Mouse (Mus musculus): ENCODE results near the gene Dscaml1.

DNA sequence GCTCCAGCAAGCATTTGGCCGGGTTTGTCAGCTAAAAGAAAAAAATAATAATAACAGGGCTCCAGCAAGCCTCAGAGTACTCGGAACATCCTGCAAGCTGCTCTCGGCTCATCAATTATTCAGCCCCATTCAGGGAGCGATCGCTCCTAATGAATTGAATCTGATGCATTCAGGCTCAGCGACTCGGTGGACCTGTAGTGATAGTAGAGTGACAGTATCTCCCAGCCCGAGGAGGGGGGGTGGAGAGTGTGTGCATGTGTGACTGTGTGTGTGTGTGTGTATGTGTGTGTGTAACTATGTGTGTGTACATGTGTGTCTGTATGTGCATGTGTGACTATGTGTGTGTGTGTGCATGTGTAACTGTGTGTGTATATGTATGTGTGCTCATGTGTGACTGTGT, 250.2 kb downstream of the Dscaml1 start:
- TF ChIP-seq ZNF384 (IDR thresholded peaks at IDR 0.05; ENCODE audit: low read depth, low read length) (no peak), ZC3H11A (IDR thresholded peaks at IDR 0.05; ENCODE audit: borderline replicate concordance, low read depth, low read length) (no peak), HCFC1 (IDR thresholded peaks at IDR 0.05; ENCODE audit: borderline replicate concordance, insufficient read depth, low read length) (no peak), MAFK (IDR thresholded peaks at IDR 0.05; ENCODE audit: insufficient read depth, low read depth, low read length) (no peak), CHD2 (IDR thresholded peaks at IDR 0.05; ENCODE audit: low read depth, low read length) (no peak)

Data from ES-E14 (cell line).